Mouse (Mus musculus) neural tube, embryonic 14.5 days (tissue): ENCODE measurements around the gene Cnot9. TPM values are rescaled to one million over a fixed set of nuclear protein-coding genes. Genes with fewer than 3 reads are reported as not detected.

Experiments
- ATAC-seq: fragments of 200-750 bp; cut with Nextera tagmentation; 2 replicates; pipeline ENCODE4 v1.8.0; 2017; ENCODE audit warnings: low read depth, mild to moderate bottlenecking, moderate TSS enrichment, moderate library complexity
- H3K27ac ChIP-seq: fragments of 300-500 bp; sonication (generic); 2 replicates; pipeline ENCODE4 v1.5.1; 2014; ENCODE audit warnings: low read depth, mild to moderate bottlenecking, control low read depth, low read length, moderate library complexity, mixed read lengths
- H3K27me3 ChIP-seq: fragments of 300-500 bp; sonication (generic); 2 replicates; pipeline ENCODE4 v1.6.1; 2014; ENCODE audit warnings: low read length; ENCODE audit not compliant: control insufficient read depth, insufficient read depth
- H3K36me3 ChIP-seq: fragments of 300-500 bp; sonication (generic); 2 replicates; pipeline ENCODE4 v1.6.1; 2014; ENCODE audit warnings: low read length, mixed read lengths; ENCODE audit not compliant: control insufficient read depth, insufficient read depth
- H3K4me1 ChIP-seq: fragments of 300-500 bp; sonication (generic); 2 replicates; pipeline ENCODE4 v1.6.1; 2014; ENCODE audit warnings: low read length; ENCODE audit not compliant: control insufficient read depth, insufficient read depth
- H3K4me2 ChIP-seq: fragments of 300-500 bp; sonication (generic); 2 replicates; pipeline ENCODE4 v1.6.1; 2014; ENCODE audit warnings: mild to moderate bottlenecking, low read depth, low read length, control low read depth
- H3K4me3 ChIP-seq: fragments of 300-500 bp; sonication (generic); 2 replicates; pipeline ENCODE4 v1.5.1; 2014; ENCODE audit warnings: low read depth, low read length, control low read depth, mixed read lengths
- H3K9ac ChIP-seq: fragments of 300-500 bp; sonication (generic); replicated peaks from 2 replicates; pipeline ENCODE4 v1.6.1; 2014; ENCODE audit warnings: low read depth, mild to moderate bottlenecking, control low read depth, low read length, mixed read lengths
- H3K9me3 ChIP-seq: fragments of 300-500 bp; sonication (generic); 2 replicates; pipeline ENCODE4 v1.6.1; 2016; ENCODE audit warnings: low read length; ENCODE audit not compliant: control insufficient read depth
- WGBS: fragments of 180-500 bp; shearing (Covaris S2); extraction: QIAGEN DNeasy Blood & Tissue Kit; methylation state at CpG from one replicate; pipeline ENCODE4 v1.1.7; 2014; 5-methylcytosine and 5-hydroxymethylcytosine counted together
- polyA plus RNA-seq: library from polyadenylated mRNA; unstranded; fragments of >200 nt; fragmentation: Nextera tagmentation; extraction: Ambion mirVana; gene quantifications from 2 replicates; pipeline ENCODE4 v1.2.1, GENCODE M21; 2014

The Cnot9 gene
- polyA plus RNA-seq, 1 experiment from 2014 or later, result 52.9 TPM

- Histone ChIP-seq H3K27ac (no peak overlapping the region), H3K9me3 (no peaks in the 10 kb centered on the region), H3K4me1 (no peaks in the 10 kb centered on the region), H3K27me3 (no peaks in the 10 kb centered on the region), H3K4me3 (no peak overlapping the region), H3K4me2 (no peak overlapping the region), H3K9ac (no peak overlapping the region), H3K36me3 (peaks cover 30% of the 10 kb centered on the region)
- no peak for ATAC-seq
Observed at GRCm38 (mm10) chr1:74519875-74520274, 14.0 kb downstream of the Cnot9 start.

- no peak for ATAC-seq
- Histone ChIP-seq H3K36me3 (peaks cover 49% of the 10 kb centered on the region), H3K9me3 (no peaks in the 10 kb centered on the region), H3K4me1 (no peaks in the 10 kb centered on the region), H3K9ac (no peak overlapping the region), H3K4me3 (no peak overlapping the region), H3K4me2 (no peak overlapping the region), H3K27ac (no peak overlapping the region), H3K27me3 (no peaks in the 10 kb centered on the region)
- WGBS, result 96% methylated on average over 4 of the region's 4 CpGs
Observed at GRCm38 (mm10) chr1:74524746-74525145, 18.9 kb downstream of the Cnot9 start.

GRCm38 (mm10) chr1:74528589-74528988, 22.7 kb downstream of the Cnot9 start:
- Histone ChIP-seq H3K27me3 (no peaks in the 10 kb centered on the region), H3K9ac (no peak overlapping the region), H3K4me3 (no peak overlapping the region), H3K36me3 (peaks cover 53% of the 10 kb centered on the region), H3K4me2 (no peak overlapping the region), H3K4me1 (no peaks in the 10 kb centered on the region), H3K9me3 (no peaks in the 10 kb centered on the region), H3K27ac (no peak overlapping the region)
- 96% methylated on average over 7 of the region's 7 CpGs for WGBS
- ATAC-seq, result no peak

- ATAC-seq, result no peak
- H3K9ac ChIP-seq, result no peak overlapping the region
- no peaks in the 10 kb centered on the region for H3K9me3 ChIP-seq
- no peak overlapping the region for H3K4me2 ChIP-seq
- H3K4me1 ChIP-seq, result peaks cover 12% of the 10 kb centered on the region; the same call in 1 of the 2 replicates
- H3K36me3 ChIP-seq, result no peaks in the 10 kb centered on the region
- no peak overlapping the region for H3K4me3 ChIP-seq
- no peaks in the 10 kb centered on the region for H3K27me3 ChIP-seq
- H3K27ac ChIP-seq, result no peak overlapping the region
Observed at GRCm38 (mm10) chr1:74538650-74539049, 32.8 kb downstream of the Cnot9 start.

DNA sequence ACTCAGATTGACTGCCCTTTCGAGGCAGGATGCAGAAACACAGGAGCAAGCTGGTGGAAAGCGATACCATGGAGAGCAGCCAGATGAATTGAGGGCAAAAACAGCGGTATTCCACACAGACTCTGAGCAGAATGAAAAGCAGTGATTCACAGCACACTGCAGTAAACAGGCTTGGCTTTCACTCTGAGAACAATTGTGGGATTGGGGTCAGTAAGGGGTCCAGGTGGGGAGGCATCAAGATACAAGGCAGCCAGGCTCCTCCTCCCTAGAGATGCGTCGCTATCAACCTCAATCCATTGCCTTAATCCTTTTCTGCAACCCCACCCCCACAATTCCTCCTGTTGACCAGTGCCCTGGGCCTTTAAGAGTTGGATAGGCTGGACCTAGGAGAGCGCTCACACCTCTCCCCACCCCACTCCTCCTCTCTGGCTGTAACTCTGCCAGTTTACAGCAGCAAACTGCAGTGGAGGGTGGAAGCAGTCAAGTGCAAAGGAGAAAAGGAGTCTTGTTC, 36.6 kb downstream of the Cnot9 start, which contains the start of gene Plcd4:
Gene Plcd4 (plus strand): TSS at position 438 of the 511 bp plus-strand sequence.
- peak; percentile 79 for ATAC-seq
- Histone ChIP-seq H3K36me3 (no peaks in the 10 kb centered on the region), H3K9me3 (no peaks in the 10 kb centered on the region), H3K4me2 (peak within 1 kb of the TSS; percentile 39), H3K27me3 (no peaks in the 10 kb centered on the region), H3K4me1 (peaks cover 12% of the 10 kb centered on the region; the same call in 1 of the 2 replicates), H3K9ac (0 out of 2 replicates have a peak within 1 kb of the TSS, but pooled peaks have one; percentile 16), H3K4me3 (peak within 1 kb of the TSS; percentile 10; the same call in 1 of the 2 replicates), H3K27ac (peak within 1 kb of the TSS; percentile 58)
- WGBS, result 4% methylated on average over 6 of the region's 6 CpGs

GRCm38 (mm10) chr1:74544184-74544583, 38.3 kb downstream of the Cnot9 start, which contains the start of gene Usp37:
Usp37 (minus strand) TSS chr1:74544284.
- 27% methylated on average over 4 of the region's 4 CpGs for WGBS
- no peaks in the 10 kb centered on the region for H3K27me3 ChIP-seq
- 0 out of 2 replicates have a peak within 1 kb of the TSS, but pooled peaks have one; percentile 16 for H3K9ac ChIP-seq
- H3K4me2 ChIP-seq, result peak within 1 kb of the TSS; percentile 39; the same call in 1 of the 2 replicates
- H3K36me3 ChIP-seq, result no peaks in the 10 kb centered on the region
- H3K27ac ChIP-seq, result no peak within 1 kb of the TSS; the same call in 1 of the 2 replicates
- peaks cover 12% of the 10 kb centered on the region; the same call in 1 of the 2 replicates for H3K4me1 ChIP-seq
- H3K4me3 ChIP-seq, result peak within 1 kb of the TSS; percentile 10; the same call in 1 of the 2 replicates
- no peaks in the 10 kb centered on the region for H3K9me3 ChIP-seq
- ATAC-seq, result no peak

DNA sequence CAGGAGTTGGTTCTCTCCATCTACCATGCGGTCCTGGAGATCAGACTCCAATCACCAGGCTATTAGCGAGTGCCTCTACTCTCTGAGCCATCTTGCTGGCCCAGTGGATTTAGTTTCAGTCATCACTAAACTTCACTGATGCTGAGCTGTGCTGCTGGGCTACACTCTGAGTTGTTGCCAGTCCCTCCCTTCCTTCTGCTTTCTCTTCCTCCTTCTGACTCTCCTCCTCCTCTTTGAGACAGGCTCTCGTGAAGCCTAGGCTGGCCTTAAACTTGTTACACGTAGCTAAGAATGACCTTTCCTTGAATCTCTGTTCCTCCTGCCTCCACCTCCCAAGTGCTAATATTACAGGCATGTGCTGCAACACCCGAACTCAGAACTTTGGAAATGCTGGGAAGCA, 53.2 kb downstream of the Cnot9 start:
- H3K36me3 ChIP-seq, result peaks cover under 1% of the 10 kb centered on the region; the same call in 1 of the 2 replicates
- WGBS, result 91% methylated on average over 5 of the region's 5 CpGs

DNA sequence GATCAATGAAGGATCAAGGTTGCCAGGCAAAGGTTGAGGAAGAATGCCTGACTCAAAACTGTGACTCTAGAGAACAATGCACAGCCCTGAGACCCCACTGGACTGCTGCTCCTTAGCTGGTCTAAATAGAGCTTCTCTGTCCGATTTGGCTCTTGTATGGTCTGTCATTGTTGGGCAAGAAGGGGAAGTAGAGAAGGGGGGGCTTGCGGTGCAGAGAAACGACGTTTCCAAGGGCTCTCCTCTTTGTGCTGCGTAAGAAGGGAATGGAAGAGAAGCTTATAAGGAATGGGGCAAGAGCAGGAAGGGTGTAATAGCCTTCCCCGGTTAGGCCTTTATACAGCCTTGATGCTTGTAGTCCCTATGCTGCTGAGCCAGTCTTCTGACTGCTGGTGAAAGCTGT, 60.0 kb downstream of the Cnot9 start:
- H3K4me3 ChIP-seq, result no peak overlapping the region
- 79% methylated on average over 6 of the region's 6 CpGs for WGBS
- H3K27me3 ChIP-seq, result no peaks in the 10 kb centered on the region
- H3K4me2 ChIP-seq, result no peak overlapping the region
- H3K36me3 ChIP-seq, result peaks cover 49% of the 10 kb centered on the region
- H3K27ac ChIP-seq, result no peak overlapping the region
- no peak for ATAC-seq
- no peaks in the 10 kb centered on the region for H3K9me3 ChIP-seq
- no peak overlapping the region for H3K9ac ChIP-seq
- no peaks in the 10 kb centered on the region for H3K4me1 ChIP-seq

More for the DNA sequence above, 53.2 kb downstream of the Cnot9 start:
- Histone ChIP-seq H3K9me3 (no peaks in the 10 kb centered on the region), H3K4me2 (no peak overlapping the region), H3K27me3 (no peaks in the 10 kb centered on the region), H3K4me1 (no peaks in the 10 kb centered on the region), H3K9ac (no peak overlapping the region), H3K27ac (no peak overlapping the region), H3K4me3 (no peak overlapping the region)
- no peak for ATAC-seq

DNA sequence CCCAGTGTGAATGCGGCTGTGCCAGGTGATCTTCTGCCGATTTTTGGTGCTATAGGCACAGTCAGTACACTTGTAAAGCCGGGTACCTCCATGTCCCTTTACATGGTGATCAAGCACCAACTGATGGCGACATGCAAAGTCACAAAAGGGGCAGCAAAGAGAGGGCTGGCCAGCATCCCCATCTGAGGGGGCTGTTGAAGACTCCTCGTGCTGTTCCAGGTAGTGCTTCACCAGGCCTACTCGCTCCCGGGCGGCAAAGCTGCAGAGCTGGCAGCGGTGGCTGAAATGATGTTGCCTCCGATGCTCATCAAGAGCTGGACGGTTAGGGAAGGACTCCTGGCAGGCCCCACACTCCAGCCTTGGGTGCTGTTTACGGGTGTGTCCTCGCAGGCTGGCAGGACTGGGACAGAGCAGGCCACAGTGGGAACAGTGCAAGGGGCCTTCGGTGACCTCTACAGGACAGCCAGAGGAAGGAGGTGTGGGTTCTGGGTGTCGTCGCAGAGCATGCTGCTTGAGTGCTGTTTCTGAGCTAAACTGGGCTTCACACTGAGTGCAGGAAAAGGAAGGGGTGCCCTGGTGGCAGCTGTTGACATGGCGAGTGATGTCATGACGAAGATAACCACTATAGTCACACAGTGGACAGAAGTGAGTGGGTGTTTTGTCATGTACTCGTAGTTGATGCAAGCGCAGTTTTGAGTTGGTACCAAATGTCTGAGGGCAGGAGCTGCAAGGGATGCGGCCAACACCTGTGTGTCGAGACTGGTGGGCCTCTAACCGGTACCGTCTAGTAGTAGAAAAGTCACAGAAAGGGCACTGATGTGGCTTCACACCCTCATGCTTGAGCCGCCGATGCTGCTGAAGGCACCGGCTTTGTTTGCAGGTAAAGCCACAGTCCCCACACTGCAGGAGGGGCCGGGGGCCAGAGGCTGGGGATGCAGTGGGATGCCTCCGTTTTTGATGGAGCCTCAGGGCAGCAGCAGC, 64.2 kb downstream of the Cnot9 start:
- Histone ChIP-seq H3K4me3 (no peak overlapping the region), H3K27me3 (no peaks in the 10 kb centered on the region), H3K4me1 (no peaks in the 10 kb centered on the region), H3K36me3 (peaks cover 72% of the 10 kb centered on the region), H3K4me2 (no peak overlapping the region), H3K27ac (no peak overlapping the region), H3K9me3 (no peaks in the 10 kb centered on the region), H3K9ac (no peak overlapping the region)
- ATAC-seq, result no peak
- 95% methylated on average over 29 of the region's 29 CpGs for WGBS
